Mouse (Mus musculus) cerebellum, postnatal 25 days (tissue): ENCODE measurements around the gene Smyd3.
"Not testable (repeated sequence)": the region's sequence is repeated elsewhere in the genome, so short reads cannot be mapped to it uniquely, and the experiment has no call there.

ENCODE experiments used
- DNase-seq, 2 experiments: peaks; one replicate each; pipeline ENCODE4 v3.0.0; 2021; ENCODE audit warnings: mixed read lengths in 2 of 2

Smyd3 gene

DNA sequence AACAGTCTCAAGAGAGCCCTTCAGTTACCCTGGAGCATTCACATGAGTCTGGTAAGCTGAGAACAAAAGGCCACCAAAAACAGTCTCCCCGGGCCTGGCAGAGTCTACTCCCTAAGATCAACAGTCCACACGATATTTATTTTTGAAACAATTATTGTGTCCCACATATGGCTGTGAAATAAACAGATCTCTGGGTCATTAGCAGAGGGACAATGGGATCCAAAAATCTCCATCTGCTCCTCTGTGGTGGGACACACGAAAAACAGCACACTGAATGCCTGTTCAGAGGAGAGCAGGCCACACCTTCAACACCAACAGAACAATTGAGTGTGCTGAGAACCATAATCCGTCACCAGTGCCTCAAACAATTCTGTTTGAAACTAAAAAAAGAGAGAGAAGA lies 300.8 kb downstream of the Smyd3 start:
- DNase-seq = peak; percentile 18

DNA sequence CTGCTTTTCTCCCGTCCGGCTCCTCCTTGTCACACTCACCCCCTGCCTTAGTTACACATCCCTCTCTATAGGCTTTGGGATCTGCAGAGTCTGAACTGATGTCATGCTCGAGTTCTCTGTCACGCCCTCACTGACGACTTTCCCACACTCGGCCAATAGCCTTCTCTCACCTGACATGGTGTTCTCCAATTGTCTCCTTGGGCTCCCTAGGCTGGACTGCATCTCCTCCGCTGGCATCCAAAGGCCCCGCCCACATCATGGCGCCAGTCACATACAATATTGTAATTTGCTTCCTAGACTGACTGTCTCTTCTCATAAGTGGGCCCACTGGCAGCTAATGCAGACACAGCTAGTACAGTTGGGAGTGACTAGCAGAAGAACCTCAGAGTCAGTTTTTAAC lies 304.5 kb downstream of the Smyd3 start:
- no peak for DNase-seq

DNA sequence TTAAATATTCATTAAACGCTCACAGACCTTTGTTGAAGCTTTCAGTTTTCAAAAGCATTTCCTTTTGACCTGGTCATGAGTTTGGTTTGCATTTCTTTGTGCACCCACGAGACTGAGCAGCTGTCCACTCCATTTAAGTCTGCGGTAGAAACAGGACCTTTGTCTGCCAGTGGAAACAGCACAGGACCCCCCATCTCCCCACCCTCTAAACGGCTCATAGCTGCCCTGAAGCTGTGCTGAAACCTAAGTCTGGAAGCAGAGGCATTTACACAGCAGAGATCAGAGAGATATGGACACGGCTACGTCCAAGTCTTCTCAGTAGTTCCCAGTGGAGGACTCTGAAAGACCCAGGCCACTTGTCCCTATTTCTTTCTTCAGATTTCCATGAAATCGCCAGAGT lies 305.5 kb downstream of the Smyd3 start:
- DNase-seq = no peak

DNA sequence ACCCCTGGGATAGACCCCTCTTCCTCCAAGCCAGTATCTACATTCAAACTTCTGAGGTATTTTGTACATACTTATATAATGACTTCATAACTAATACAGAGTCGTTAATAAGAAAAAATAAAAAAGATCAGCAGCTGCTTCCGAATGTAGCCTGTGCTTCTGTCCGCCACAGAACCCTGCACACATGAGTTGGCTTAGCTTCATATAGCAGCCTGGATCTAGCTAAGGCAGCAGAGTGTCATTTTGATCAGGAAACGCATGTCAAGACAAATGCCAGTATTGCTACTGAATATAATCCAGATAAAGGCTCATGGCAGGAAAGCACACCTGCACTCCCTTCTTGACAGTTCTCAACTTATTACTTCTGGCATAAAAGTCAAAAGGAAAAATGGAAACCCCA lies 306.5 kb downstream of the Smyd3 start:
- no peak for DNase-seq

DNA sequence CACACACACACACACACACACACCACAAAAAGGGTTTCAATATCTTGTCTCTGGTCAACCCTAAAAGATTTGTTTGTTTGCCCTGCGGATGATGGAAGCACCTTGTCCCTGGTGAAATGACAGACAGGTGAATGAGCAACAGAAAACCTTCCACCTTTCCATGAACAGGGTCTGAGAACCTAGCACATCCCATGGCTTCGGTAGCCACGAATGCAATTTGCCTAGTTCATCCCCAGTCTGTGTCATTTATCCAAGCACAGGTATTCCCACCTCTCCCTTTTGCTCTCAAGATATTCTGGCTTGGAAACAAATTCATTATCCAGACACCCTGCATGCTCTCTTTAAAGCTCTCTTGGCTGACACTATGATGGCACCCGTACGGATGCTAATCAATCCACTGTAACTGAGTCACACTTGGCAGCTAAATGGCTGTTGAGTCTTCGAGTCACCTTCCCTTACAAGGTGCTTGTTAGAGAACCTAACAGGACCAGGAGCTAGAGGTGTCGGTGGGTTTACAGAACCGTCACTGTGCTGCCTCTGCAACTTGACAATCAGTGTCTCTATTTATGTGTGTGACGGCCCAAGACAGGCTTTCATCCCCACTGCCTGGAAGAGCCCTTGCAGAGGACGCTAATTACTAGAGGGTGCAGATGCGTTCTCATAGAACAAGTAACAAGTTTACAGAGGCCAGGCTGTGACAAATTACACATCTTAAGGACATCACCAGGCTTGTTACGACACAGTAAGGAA lies 309.8 kb downstream of the Smyd3 start:
- DNase-seq = no peak

DNA sequence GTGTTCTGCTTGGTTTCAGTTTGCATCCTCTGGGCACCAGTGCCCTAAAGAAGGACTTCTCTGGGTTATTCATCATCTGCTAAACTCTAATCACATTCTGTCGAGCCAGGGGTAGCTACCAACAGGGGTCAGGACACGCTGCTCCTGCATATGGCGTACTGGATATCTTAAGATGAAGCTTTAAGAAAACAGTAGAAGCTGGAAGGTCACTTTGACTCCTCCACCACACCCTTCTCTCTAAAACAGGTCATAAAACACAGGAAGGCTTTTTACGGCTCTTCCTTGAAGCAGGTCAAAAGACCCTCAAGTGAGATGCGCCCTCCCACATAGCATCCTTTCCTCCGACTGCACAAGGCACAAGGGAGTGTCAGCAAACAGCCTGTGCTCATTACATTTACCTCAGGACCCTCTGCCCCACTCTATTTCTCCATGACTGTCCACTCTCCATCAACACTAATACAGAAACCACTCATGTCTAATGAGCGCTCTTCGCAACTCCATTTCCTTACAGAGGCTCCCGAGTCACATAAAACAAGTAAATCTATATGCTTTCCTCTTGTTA lies 310.6 kb downstream of the Smyd3 start:
- no peak for DNase-seq

DNA sequence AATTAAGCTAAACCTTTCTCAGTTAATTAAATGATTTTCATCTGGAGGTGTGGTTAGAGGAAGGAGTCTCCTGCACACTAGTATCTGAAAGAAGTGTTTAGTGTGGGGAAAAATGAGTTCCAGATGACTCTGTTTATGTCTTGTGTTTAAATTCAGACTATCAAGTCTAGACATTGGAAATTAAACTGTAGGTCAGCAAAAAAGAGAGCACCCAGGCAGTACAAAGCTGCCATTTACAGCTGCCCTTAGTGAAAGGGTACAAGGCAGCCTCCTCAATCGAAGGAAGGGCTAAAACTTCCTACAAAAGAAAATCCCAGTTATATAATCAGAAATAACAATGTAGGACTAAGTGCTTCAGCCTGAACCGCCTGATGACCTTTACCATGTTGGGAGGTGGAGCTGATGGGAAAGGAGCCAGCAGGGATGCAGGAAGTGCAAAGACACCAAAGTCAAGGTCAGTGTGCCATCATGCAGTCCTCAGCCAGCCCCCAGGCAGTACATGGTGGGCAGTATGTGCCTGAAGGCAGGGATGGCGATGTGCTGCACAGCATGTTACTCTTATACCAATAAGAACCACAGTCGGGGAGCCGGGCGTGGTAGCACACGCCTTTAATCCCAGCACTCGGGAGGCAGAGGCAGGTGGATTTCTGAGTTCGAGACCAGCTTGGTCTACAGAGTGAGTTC lies 319.2 kb downstream of the Smyd3 start:
- DNase-seq = no peak

DNA sequence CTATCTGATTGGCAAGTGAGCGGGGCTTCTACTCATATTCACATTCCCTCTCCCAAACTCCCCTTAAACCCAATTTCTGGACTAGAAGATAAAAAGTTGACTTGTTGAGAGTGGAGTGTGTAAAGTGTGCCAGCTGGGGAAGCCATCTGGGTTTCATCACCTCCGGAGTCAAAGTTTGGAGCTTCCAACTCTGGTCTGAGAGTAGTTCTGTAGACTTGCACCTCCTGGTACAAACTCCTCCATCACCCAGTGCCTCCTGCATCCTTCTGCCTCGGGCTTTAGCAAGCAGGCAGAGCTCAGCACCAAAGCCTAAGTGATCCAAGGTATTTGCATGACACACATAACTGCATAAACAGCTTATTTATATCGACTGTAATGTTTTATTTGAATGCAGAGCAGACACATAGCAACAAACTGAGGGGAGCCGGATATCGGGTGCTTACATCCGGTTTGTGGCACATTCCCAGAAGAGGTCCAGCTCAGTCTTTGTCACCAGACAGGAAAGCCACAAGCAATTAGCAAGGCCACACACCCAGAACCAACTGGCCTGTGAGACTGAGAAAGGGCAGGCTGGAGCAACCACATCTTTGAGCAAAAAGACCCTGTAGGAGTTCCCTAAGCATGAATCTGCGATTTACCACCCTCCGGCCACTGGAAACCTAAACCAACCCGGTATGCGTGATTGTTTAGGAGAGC lies 319.9 kb downstream of the Smyd3 start:
- DNase-seq = no peak

DNA sequence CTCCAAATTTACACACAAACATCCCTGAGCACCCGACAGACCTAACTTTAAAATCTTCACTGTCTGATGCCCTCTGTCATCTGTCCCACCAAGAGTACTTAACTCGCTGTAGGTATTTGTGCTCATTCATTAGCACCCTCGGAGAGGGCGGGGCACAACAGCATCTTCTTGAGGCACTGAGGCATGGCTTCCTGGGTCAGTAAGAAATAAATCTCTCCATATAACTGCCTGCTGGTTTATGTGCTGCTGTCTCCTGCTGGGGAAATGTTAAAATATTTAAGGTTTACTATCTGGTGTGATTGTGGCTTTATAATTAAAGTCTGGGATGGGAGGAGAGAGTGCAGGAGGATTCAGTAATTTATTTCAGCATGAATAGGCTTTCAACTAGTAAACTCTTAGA lies 320.7 kb downstream of the Smyd3 start:
- DNase-seq = no peak

DNA sequence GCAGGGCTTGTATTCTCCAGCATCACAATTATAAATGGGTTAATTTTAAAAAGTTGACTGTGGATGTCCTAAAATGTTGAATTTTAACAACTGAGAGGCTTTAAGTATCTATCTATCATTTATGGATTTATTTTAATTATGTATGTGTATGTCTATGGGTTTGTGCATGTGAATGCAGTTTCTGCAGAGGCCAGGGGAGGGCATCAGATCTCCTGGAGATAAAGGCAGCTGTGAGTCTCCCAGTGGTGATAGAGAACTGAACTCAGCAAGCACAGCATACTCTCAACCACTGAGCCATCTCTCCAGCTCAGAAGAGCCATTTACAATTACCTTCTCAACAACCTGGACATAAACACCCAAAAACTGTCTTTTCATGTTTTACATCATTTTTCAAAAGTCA lies 321.4 kb downstream of the Smyd3 start:
- DNase-seq = no peak

DNA sequence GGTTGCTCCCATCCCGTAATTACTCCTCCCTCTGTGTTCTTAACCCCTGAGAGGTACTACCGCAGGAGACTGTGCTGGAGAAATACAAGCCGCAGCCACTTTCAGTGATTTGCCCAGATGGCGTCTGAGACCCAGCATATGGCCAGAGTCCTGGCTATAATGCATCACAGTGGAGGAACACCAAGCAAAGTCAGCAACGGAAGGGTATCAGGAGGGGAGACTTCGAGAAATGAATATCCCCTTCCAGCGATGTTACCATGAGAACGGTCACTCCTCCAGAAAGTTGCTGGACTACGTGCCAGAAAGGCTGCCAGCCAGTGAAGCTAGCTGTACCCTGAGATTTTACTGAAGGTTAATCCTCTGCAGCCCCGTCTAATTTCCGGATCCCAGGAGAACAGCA lies 325.1 kb downstream of the Smyd3 start:
- peak; percentile 45 to 56 for DNase-seq

DNA sequence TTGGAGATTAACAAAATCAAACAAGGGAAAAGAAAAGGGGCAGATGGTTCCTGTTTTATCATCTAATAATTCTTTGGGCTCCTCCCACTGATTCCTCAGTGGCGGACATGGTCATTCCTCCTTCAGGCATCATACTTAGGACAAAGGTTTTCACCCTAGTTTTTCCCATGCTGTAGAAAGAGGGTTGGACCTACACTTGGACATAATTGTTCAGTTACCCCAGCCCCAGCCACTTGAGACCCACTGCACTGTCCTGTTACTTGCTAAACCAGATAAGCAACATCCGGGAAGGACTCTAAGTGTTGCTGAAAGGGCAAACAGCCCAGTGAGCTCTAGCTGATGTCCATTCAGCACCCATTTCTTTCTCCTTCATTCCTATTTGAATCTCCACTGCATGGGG lies 327.0 kb downstream of the Smyd3 start:
- no peak for DNase-seq

DNA sequence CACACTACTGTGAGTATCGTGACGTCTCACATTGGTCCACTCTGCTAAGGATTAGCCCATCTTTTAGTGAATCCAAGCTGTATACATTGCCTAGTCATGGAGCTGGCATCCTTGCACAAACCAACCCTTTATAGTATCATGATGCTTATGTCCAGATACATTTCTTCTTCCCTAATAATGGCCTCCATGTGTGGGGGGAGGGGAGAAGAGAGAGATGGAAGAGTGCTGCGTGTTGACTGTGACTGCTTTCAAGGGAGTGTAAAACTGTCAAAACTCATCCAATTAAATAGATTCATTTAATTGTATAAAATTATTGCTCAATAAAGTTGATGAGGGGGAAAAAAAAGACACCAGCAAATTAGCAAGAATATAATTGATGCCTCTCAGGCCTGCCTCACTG lies 330.7 kb downstream of the Smyd3 start:
- DNase-seq = no peak

DNA sequence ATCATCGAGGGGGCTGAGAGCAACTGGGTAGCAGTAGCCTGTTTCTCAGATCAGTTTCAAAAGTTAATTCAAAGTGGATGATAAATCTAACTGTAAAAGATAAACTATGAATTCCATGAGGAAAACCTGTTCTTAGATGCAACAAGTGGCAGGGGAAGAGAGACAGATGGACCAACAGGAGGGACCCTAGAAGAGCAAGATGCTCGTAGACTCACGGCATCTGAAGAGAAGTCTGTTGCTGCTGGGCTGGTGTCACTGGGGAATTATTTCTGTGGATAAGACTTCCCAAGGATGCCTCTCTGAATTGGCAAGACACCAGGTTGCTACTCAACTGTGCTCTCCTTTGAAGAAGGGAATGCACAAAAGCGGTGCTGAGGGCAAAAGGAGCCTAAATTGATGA lies 333.2 kb downstream of the Smyd3 start:
- no peak for DNase-seq

DNA sequence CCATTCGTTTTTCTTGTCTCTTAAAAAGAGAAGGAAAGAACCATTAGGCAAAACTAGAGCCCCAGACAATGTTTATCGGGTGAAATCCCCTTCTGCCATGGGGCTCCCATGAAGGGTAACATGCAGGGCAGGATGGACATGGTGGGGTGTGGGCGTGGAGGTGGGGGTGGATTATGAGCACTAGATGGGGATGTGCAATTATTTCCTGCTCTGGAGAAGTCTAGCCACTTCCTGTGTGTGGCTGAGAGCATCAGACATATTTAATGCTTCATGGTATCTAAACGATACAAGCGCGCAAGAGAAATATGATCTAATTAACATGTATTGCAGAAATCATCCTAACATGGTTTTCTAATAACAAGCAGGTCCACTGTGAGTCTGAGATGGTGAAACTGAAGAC lies 334.3 kb downstream of the Smyd3 start:
- no peak for DNase-seq

DNA sequence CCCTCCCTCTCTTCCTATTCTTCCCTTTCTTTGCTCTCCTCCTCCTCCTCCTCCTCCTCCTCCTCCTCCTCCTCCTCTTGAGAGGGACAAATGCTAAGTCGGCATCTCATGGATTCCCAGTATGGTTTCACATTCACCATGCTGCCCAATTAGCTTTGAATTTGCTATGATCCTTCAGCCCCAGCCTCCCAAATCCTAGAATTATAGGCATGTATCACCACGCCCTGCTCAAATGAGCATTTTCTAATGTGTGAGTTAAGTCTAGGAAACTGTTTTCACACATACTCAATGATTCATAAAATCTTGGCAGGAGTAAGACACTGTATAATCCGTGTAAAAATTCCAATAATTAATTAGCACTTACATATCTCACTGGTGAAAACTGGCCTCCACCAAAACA lies 337.3 kb downstream of the Smyd3 start:
- no peak for DNase-seq

DNA sequence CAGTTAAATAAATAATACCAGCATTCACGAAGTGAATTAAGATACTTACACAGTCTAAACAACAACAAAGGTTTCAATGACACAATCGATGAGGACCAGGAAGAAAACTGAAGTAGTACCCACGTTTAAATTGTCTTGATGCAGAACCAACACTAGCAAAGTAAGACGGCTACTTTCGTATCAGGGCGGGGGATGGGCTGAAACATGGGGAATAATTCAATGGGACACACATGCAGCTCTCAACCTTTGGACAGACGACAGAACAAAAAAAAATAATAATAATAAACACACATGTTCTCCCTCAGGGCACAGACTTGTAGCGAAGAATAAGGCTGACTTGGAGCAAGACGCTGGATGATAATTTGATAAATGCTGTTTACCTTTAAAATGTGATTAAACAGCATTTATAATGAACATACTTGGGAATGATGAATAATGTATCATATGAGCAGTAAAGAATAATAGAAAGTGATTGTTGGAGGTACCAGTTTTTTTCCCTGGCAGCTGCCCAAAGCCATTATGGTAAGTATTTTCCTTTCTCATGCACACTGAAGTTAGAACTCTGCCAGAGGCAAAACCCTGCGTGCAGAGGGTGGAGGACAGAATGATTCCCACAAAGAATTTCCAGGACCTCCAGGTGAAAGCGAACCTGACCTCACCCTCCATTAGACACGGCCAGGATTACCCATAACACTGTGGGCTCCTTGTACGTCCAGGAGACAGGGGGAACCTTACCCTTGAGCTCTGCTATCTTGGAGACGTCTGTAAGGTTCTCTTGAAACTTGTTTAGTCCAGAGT lies 340.8 kb downstream of the Smyd3 start:
- no peak for DNase-seq

DNA sequence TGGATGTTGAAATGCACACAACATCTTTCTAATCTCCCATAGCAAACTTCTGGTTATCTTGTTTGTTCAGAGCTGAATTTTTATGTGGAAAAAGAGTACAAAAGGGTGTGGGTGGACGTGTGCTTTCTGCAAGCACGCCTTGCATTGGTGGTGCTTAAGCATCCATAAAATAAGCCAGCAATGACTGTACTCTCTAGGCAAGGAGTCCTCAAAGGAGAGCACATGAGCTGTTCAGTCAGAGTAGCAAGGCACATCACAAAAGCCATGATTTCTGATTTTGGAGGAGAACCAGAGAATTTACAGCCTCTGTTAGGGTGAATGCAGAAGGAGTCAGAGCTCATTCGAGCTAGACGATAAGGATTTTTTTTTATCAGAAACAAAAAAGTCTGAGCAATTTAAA lies 343.6 kb downstream of the Smyd3 start:
- DNase-seq = no peak

DNA sequence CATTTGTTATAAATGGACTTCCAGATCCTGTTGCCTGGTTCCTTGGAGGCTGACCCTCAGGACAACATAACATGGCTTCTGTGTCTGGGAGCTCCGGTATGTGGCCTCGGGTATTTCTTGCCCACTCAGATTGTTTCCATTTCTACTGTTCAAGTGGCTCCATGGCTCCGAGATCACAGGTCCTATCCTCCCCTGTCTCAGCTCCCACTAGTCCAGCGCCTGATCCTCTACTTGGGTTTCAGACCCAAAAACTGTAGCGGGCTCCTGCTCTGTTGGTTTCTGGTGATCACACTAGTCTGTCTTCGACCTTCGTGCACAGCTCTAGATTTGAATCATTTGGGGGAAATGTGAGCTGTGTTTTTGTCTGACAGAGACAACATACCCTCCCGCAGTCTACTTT lies 347.3 kb downstream of the Smyd3 start:
- DNase-seq = no peak

DNA sequence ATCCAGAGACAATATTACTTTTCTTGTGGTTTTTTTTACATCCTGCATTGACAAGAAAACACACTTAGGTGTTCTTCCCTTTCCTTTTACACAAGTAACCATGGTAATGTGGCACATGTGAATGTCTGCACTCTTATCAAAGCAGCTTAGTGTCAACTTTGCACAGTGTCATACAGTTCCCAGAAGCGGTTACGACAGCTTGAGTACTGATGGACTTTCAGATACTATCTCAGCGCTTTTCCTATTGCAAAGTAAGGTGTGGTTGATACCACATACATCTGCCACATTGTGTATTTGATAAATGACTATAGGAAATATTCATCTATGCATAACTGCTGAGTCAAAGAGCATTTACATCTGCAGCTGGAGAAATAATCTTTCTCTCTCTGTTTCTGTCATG lies 348.1 kb downstream of the Smyd3 start:
- no peak for DNase-seq

DNA sequence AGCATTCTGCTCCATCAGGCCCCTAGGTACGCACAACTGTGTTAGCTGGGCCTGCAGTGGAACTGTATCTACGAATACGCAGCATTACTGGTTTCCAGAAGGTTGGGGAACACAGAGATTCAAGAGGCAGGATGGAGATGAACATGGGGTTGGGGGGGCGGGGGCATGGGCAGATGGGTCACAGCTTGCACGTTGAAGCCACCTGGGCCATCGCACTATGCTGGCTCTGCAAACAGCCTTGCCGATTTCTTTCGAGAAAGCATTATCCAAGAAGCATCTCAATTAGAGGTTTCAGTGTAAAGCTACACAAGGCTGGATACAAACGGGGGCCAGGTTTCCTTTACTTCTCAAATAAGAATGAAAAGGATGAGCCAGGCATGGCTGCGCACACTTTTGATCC lies 348.7 kb downstream of the Smyd3 start:
- DNase-seq = peak; percentile 33 to 47

DNA sequence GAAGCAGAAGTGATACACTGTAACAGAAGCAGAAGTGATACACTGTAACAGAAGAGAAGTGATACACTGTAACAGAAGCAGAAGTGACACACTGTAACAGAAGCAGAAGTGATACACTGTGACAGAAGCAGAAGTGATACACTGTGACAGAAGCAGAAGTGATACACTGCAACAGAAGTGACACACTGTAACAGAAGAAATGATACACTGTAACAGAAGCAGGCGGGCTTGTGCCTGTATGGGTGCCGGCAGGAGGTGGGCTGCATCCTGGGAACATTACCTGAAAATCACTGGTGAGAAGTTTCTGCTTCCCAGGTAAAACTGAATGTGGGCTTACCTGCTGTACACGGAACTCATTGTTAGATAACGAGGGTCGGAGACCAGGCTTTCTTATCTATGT lies 353.6 kb downstream of the Smyd3 start:
- DNase-seq = not testable (repeated sequence)

DNA sequence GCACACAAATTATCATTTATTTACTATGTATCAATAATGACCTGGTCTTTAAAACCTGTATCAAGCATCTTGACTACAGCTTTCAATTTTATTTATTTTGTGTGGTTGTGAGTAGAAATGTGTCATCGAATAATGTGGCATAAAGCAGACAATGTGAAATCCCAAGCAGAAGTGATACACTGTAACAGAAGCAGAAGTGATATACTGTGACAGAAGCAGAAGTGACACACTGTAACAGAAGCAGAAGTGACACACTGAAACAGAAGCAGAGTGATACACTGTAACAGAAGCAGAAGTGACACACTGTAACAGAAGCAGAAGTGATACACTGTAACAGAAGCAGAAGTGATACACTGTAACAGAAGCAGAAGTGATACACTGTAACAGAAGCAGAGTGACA lies 355.1 kb downstream of the Smyd3 start:
- not testable (repeated sequence) for DNase-seq
